Mouse (Mus musculus) heart, embryonic 16.5 days (tissue): ENCODE results near the gene Larp1. TPM values are rescaled to one million over a fixed set of nuclear protein-coding genes. Genes with fewer than 3 reads are reported as not detected.
A peak's percentile ranks its signal among the peaks of the same experiment; 100 is the strongest.

Source experiments
- ATAC-seq: fragments of 200-750 bp; cut with Nextera tagmentation; replicated peaks from 2 replicates; pipeline ENCODE4 v1.8.0; 2017; ENCODE audit warnings: moderate number of reproducible peaks; ENCODE audit not compliant: insufficient read depth, low FRiP score; ENCODE audit errors: extremely low read depth
- H3K27ac ChIP-seq: fragments of 300-500 bp; sonication (generic); 2 replicates; pipeline ENCODE4 v1.5.1; 2014; ENCODE audit warnings: mild to moderate bottlenecking, low read length, control low read depth, moderate library complexity
- H3K27me3 ChIP-seq: fragments of 300-500 bp; sonication (generic); 2 replicates; pipeline ENCODE4 v1.6.1; 2014; ENCODE audit warnings: low read length, mixed read lengths; ENCODE audit not compliant: control insufficient read depth, insufficient read depth
- H3K36me3 ChIP-seq: fragments of 300-500 bp; sonication (generic); 2 replicates; pipeline ENCODE4 v1.6.1; 2014; ENCODE audit not compliant: control insufficient read depth, insufficient read depth
- H3K4me1 ChIP-seq: fragments of 300-500 bp; sonication (generic); 2 replicates; pipeline ENCODE4 v1.6.1; 2014; ENCODE audit warnings: low read length, mixed read lengths; ENCODE audit not compliant: control insufficient read depth, insufficient read depth
- H3K4me2 ChIP-seq: fragments of 300-500 bp; sonication (generic); 2 replicates; pipeline ENCODE4 v1.6.1; 2014; ENCODE audit warnings: low read depth, mild to moderate bottlenecking, control low read depth, low read length
- H3K4me3 ChIP-seq: fragments of 300-500 bp; sonication (generic); 2 replicates; pipeline ENCODE4 v1.5.1; 2014; ENCODE audit warnings: mild to moderate bottlenecking, control low read depth, low read length
- H3K9ac ChIP-seq: fragments of 300-500 bp; sonication (generic); 2 replicates; pipeline ENCODE4 v1.6.1; 2014; ENCODE audit warnings: low read length, control low read depth
- H3K9me3 ChIP-seq: fragments of 300-500 bp; sonication (generic); replicated peaks from 2 replicates; pipeline ENCODE4 v1.6.1; 2016; ENCODE audit warnings: low read length; ENCODE audit not compliant: control insufficient read depth
- WGBS: fragments of 180-500 bp; shearing (Covaris S2); extraction: QIAGEN DNeasy Blood & Tissue Kit; methylation state at CpG from one replicate; pipeline ENCODE4 v1.1.7; 2014; 5-methylcytosine and 5-hydroxymethylcytosine counted together
- polyA plus RNA-seq: library from polyadenylated mRNA; unstranded; fragments of >200 nt; fragmentation: Nextera tagmentation; extraction: Ambion mirVana; gene quantifications from 2 replicates; pipeline ENCODE4 v1.2.1, GENCODE M21; 2015

Gene Larp1
- polyA plus RNA-seq, 1 experiment from 2014 or later = 12.1 TPM

GRCm38 (mm10) chr11:58009516-58010141, 765 bp downstream of the Larp1 start:
- peak overlapping the region; percentile 92 for H3K9ac ChIP-seq
- peak overlapping the region; percentile 88 for H3K27ac ChIP-seq
- under 1% methylated on average over 75 of the region's 78 CpGs for WGBS
- H3K9me3 ChIP-seq = no peaks in the 10 kb centered on the region
- H3K4me2 ChIP-seq = peak overlapping the region; percentile 70
- no peaks in the 10 kb centered on the region for H3K27me3 ChIP-seq
- H3K4me1 ChIP-seq = peaks cover 20% of the 10 kb centered on the region
- peak overlapping the region; percentile 85 for H3K4me3 ChIP-seq
- H3K36me3 ChIP-seq = no peaks in the 10 kb centered on the region
- peak; percentile 57 for ATAC-seq

- Histone ChIP-seq H3K27me3 (no peaks in the 10 kb centered on the region), H3K4me1 (peaks cover 22% of the 10 kb centered on the region), H3K36me3 (no peaks in the 10 kb centered on the region), H3K4me3 (peak overlapping the region; percentile 85), H3K27ac (peak overlapping the region; percentile 88), H3K9me3 (no peaks in the 10 kb centered on the region), H3K4me2 (peak overlapping the region; percentile 70), H3K9ac (peak overlapping the region; percentile 92)
- 2% methylated on average over 16 of the region's 16 CpGs for WGBS
- no peak for ATAC-seq
Measured at GRCm38 (mm10) chr11:58010226-58010781, 1.4 kb downstream of the Larp1 start.

GRCm38 (mm10) chr11:58010930-58011329, 2.1 kb downstream of the Larp1 start:
- no peak overlapping the region for H3K27ac ChIP-seq
- ATAC-seq = no peak
- 13% methylated on average over 1 of the region's 1 CpGs for WGBS
- H3K9ac ChIP-seq = peak overlapping the region; percentile 0; the same call in 1 of the 2 replicates
- H3K27me3 ChIP-seq = no peaks in the 10 kb centered on the region
- no peaks in the 10 kb centered on the region for H3K9me3 ChIP-seq
- peaks cover 23% of the 10 kb centered on the region for H3K4me1 ChIP-seq
- peak overlapping the region; percentile 85 for H3K4me3 ChIP-seq
- H3K36me3 ChIP-seq = no peaks in the 10 kb centered on the region
- H3K4me2 ChIP-seq = peak overlapping the region; percentile 70

GRCm38 (mm10) chr11:58011813-58012212, 2.9 kb downstream of the Larp1 start:
- ATAC-seq = no peak
- H3K4me2 ChIP-seq = peak overlapping the region; percentile 70; the same call in 1 of the 2 replicates

GRCm38 (mm10) chr11:58012674-58013073, 3.8 kb downstream of the Larp1 start:
- 82% methylated on average over 1 of the region's 1 CpGs for WGBS
- no peaks in the 10 kb centered on the region for H3K9me3 ChIP-seq
- H3K4me3 ChIP-seq = no peak overlapping the region
- no peak overlapping the region for H3K4me2 ChIP-seq
- ATAC-seq = no peak
- H3K27ac ChIP-seq = no peak overlapping the region
- no peak overlapping the region for H3K9ac ChIP-seq
- H3K27me3 ChIP-seq = no peaks in the 10 kb centered on the region
- no peaks in the 10 kb centered on the region for H3K36me3 ChIP-seq
- H3K4me1 ChIP-seq = peaks cover 40% of the 10 kb centered on the region

More at GRCm38 (mm10) chr11:58011813-58012212, 2.9 kb downstream of the Larp1 start:
- Histone ChIP-seq H3K4me3 (no peak overlapping the region), H3K27ac (no peak overlapping the region), H3K4me1 (peaks cover 32% of the 10 kb centered on the region), H3K9ac (no peak overlapping the region), H3K27me3 (no peaks in the 10 kb centered on the region), H3K36me3 (no peaks in the 10 kb centered on the region), H3K9me3 (no peaks in the 10 kb centered on the region)
- WGBS = 66% methylated on average over 4 of the region's 4 CpGs

GRCm38 (mm10) chr11:58013100-58013499, 4.2 kb downstream of the Larp1 start:
- no peak overlapping the region for H3K9ac ChIP-seq
- H3K27me3 ChIP-seq = no peaks in the 10 kb centered on the region
- no peak overlapping the region for H3K4me3 ChIP-seq
- peaks cover 42% of the 10 kb centered on the region for H3K4me1 ChIP-seq
- no peak for ATAC-seq
- H3K9me3 ChIP-seq = no peaks in the 10 kb centered on the region
- no peak overlapping the region for H3K27ac ChIP-seq
- no peaks in the 10 kb centered on the region for H3K36me3 ChIP-seq
- no peak overlapping the region for H3K4me2 ChIP-seq

- H3K9me3 ChIP-seq = no peaks in the 10 kb centered on the region
- ATAC-seq = no peak
- H3K4me1 ChIP-seq = peaks cover 53% of the 10 kb centered on the region
- no peaks in the 10 kb centered on the region for H3K27me3 ChIP-seq
- H3K27ac ChIP-seq = no peak overlapping the region
- no peak overlapping the region for H3K9ac ChIP-seq
- WGBS = 64% methylated on average over 1 of the region's 1 CpGs
- H3K4me2 ChIP-seq = no peak overlapping the region
- H3K4me3 ChIP-seq = no peak overlapping the region
- no peaks in the 10 kb centered on the region for H3K36me3 ChIP-seq
Measured at GRCm38 (mm10) chr11:58014604-58015003, 5.7 kb downstream of the Larp1 start.

- no peak overlapping the region for H3K4me2 ChIP-seq
- H3K4me1 ChIP-seq = peaks cover 57% of the 10 kb centered on the region
- no peaks in the 10 kb centered on the region for H3K27me3 ChIP-seq
- H3K4me3 ChIP-seq = no peak overlapping the region
- H3K27ac ChIP-seq = no peak overlapping the region
- H3K9me3 ChIP-seq = no peaks in the 10 kb centered on the region
- H3K36me3 ChIP-seq = no peaks in the 10 kb centered on the region
- no peak for ATAC-seq
- no peak overlapping the region for H3K9ac ChIP-seq
- 71% methylated on average over 2 of the region's 2 CpGs for WGBS
Measured at GRCm38 (mm10) chr11:58015339-58015738, 6.5 kb downstream of the Larp1 start.

- Histone ChIP-seq H3K4me1 (peaks cover 59% of the 10 kb centered on the region), H3K9ac (no peak overlapping the region), H3K27ac (peak overlapping the region; percentile 68; the same call in 1 of the 2 replicates), H3K9me3 (no peaks in the 10 kb centered on the region), H3K36me3 (no peaks in the 10 kb centered on the region), H3K4me3 (no peak overlapping the region), H3K4me2 (no peak overlapping the region), H3K27me3 (no peaks in the 10 kb centered on the region)
- no peak for ATAC-seq
- 42% methylated on average over 3 of the region's 3 CpGs for WGBS
Measured at GRCm38 (mm10) chr11:58016371-58016770, 7.5 kb downstream of the Larp1 start.
